Mouse (Mus musculus): ENCODE results near the gene Ankrd50.

DNA sequence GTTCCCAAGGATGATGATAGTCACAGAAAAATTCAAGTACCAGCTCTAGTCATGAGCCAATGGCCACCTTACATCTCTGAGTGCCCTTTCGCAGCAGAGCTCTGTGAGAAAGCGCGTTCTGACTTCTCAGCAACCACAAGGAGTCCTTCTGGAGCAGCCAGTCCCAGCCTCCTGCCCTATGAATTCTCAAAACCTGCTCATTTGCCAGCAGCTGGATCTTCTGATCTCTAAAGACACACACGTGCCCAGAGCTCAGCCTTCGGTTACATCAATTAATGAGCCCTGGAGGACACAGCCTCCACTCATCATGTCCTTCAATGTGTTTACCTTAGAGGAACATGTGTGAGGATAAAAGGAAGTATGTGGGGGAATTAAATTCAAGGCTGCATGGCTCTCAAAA is 53.2 kb downstream of the Ankrd50 start:
- TF ChIP-seq POLR2A (IDR thresholded peaks at IDR 0.05; ENCODE audit: control insufficient read depth, low read depth, low read length) (no peak), CTCF (IDR thresholded peaks at IDR 0.05; ENCODE audit: control insufficient read depth, insufficient read depth, insufficient replicate concordance, low read depth, low read length) (no peak)

Measured in testis, adult 2 months (tissue).